Mouse (Mus musculus): Measurements from ENCODE around the gene Rasl12.

GRCm38 (mm10) chr9:65360641-65361448 lies 37.5 kb upstream of the Rasl12 start, which contains the start of gene Ubap1l:
- no peak for TF ChIP-seq POLR2A (IDR thresholded peaks at IDR 0.05; ENCODE audit: control insufficient read depth, extremely low read depth, insufficient read depth, low read length, poor library complexity)
- no peak for TF ChIP-seq CTCF (IDR thresholded peaks at IDR 0.05; ENCODE audit: borderline replicate concordance, control insufficient read depth, extremely low read depth, insufficient read depth, low read length, poor library complexity)
